Mouse (Mus musculus) urinary bladder, postnatal 4 days (tissue): Measurements from ENCODE around the gene Txnrd2.

Source experiments
- DNase-seq, 2 experiments: peaks; one replicate each; pipeline ENCODE4 v3.0.0; 2021 to 2022; ENCODE audit warnings: low spot score in 2 of 2

The Txnrd2 gene

GRCm38 (mm10) chr16:18451486-18452181 lies 25.4 kb downstream of the Txnrd2 start:
- peak in 1 of 2 experiments; percentile 34 for DNase-seq

- no peak for DNase-seq
Measured at GRCm38 (mm10) chr16:18452361-18452862, 26.2 kb downstream of the Txnrd2 start.

GRCm38 (mm10) chr16:18453846-18454245 lies 27.7 kb downstream of the Txnrd2 start:
- DNase-seq = no peak

- DNase-seq = no peak
Measured at GRCm38 (mm10) chr16:18455407-18455806, 29.2 kb downstream of the Txnrd2 start.

- DNase-seq = no peak
Measured at GRCm38 (mm10) chr16:18458661-18459060, 32.5 kb downstream of the Txnrd2 start.

- no peak for DNase-seq
Measured at GRCm38 (mm10) chr16:18459335-18459954, 33.3 kb downstream of the Txnrd2 start.

- DNase-seq = peak in 1 of 2 experiments; percentile 42
Measured at GRCm38 (mm10) chr16:18459955-18460370, 33.8 kb downstream of the Txnrd2 start.

GRCm38 (mm10) chr16:18460826-18461225 lies 34.6 kb downstream of the Txnrd2 start:
- no peak for DNase-seq

GRCm38 (mm10) chr16:18462031-18462430 lies 35.8 kb downstream of the Txnrd2 start:
- no peak for DNase-seq

GRCm38 (mm10) chr16:18462598-18462997 lies 36.4 kb downstream of the Txnrd2 start:
- DNase-seq = no peak

- no peak for DNase-seq
Measured at GRCm38 (mm10) chr16:18464271-18464670, 38.1 kb downstream of the Txnrd2 start.

- no peak for DNase-seq
Measured at GRCm38 (mm10) chr16:18470829-18471228, 44.6 kb downstream of the Txnrd2 start.

GRCm38 (mm10) chr16:18471381-18471955 lies 45.3 kb downstream of the Txnrd2 start:
- DNase-seq = no peak

- DNase-seq = no peak
Measured at GRCm38 (mm10) chr16:18471976-18472375, 45.8 kb downstream of the Txnrd2 start.

GRCm38 (mm10) chr16:18472416-18472815 lies 46.2 kb downstream of the Txnrd2 start:
- no peak for DNase-seq

- DNase-seq = no peak
Measured at GRCm38 (mm10) chr16:18472976-18473375, 46.8 kb downstream of the Txnrd2 start.

GRCm38 (mm10) chr16:18474021-18474420 lies 47.8 kb downstream of the Txnrd2 start:
- no peak for DNase-seq

GRCm38 (mm10) chr16:18477996-18478395 lies 51.8 kb downstream of the Txnrd2 start:
- no peak for DNase-seq

GRCm38 (mm10) chr16:18479667-18480066 lies 53.5 kb downstream of the Txnrd2 start:
- DNase-seq = no peak

GRCm38 (mm10) chr16:18480933-18481485 lies 54.8 kb downstream of the Txnrd2 start:
- DNase-seq = no peak

- no peak for DNase-seq
Measured at GRCm38 (mm10) chr16:18482431-18482830, 56.2 kb downstream of the Txnrd2 start.

GRCm38 (mm10) chr16:18483839-18484238 lies 57.7 kb downstream of the Txnrd2 start:
- no peak for DNase-seq

- no peak for DNase-seq
Measured at GRCm38 (mm10) chr16:18484386-18484785, 58.2 kb downstream of the Txnrd2 start.
